Mouse (Mus musculus) brain, embryonic 14.5 days (tissue): ENCODE data around the gene Inpp5d.

ENCODE experiments used
- CTCF ChIP-seq: fragments of 200-500 bp; IDR thresholded peaks from 2 replicates; pipeline ENCODE4 v1.5.1; 2012; ENCODE audit warnings: inconsistent platforms, mild to moderate bottlenecking, moderate library complexity, borderline replicate concordance; ENCODE audit not compliant: insufficient read depth, insufficient read length; ENCODE audit errors: extremely low read depth
- POLR2A ChIP-seq: fragments of 200-500 bp; IDR thresholded peaks from 2 replicates; pipeline ENCODE4 v1.6.1; 2012; ENCODE audit warnings: mild to moderate bottlenecking, inconsistent platforms, borderline replicate concordance; ENCODE audit not compliant: poor library complexity, insufficient read depth, insufficient read length, severe bottlenecking; ENCODE audit errors: extremely low read depth

GRCm38 (mm10) chr1:87709020-87709419 lies 88.9 kb downstream of the Inpp5d start:
- TF ChIP-seq CTCF (no peak), POLR2A (no peak)
